ENCODE assay signal across 8 mouse cellular contexts in genomic region chr3:153391451-153391850, GRCm38 (mm10).
DNase-seq lines count a peak whose midpoint lies in the region; ATAC-seq and TF ChIP-seq lines count a peak whose summit lies in the region.
"Not testable (repeated sequence)": the region's sequence is repeated elsewhere in the genome, so short reads cannot be mapped to it uniquely, and the experiment has no call there.

No protein-coding gene starts in this region.

- DNase-seq in ES-E14 (ENCODE audit: low read depth, low spot score), result not testable (repeated sequence)
- peak; percentile 80 for DNase-seq in R1 (ENCODE audit: low read depth, low spot score)
- peak; percentile 18 for DNase-seq in embryonic facial prominence, embryonic 10.5 days (ENCODE audit: low spot score)
- DNase-seq in mesoderm, embryonic 11.5 days (ENCODE audit: low read depth, low spot score), result peak; percentile 41
- DNase-seq in neural tube, embryonic 11.5 days (ENCODE audit: low spot score), result peak; percentile 31
- peak; percentile 23 for DNase-seq in retina, postnatal 1 day

- WGBS in embryonic facial prominence, embryonic 10.5 days, result 72% methylated on average over 1 of the region's 1 CpGs
- 67% methylated on average over 1 of the region's 1 CpGs for WGBS in embryonic facial prominence, embryonic 15.5 days
- 65% methylated on average over 1 of the region's 1 CpGs for WGBS in hindbrain, embryonic 13.5 days
- WGBS in neural tube, embryonic 11.5 days, result 32% methylated on average over 1 of the region's 1 CpGs

- not testable (repeated sequence) for H3K4me1 ChIP-seq in ES-E14 (ENCODE audit: control insufficient read depth in 2 of 2, insufficient read depth in 2 of 2, low read length in 2 of 2, poor library complexity in 1 of 2); embryonic facial prominence, embryonic 10.5 days; embryonic facial prominence, embryonic 15.5 days; hindbrain, embryonic 13.5 days (replicated peaks); neural tube, embryonic 11.5 days (ENCODE audit: control insufficient read depth, insufficient read depth, low read length)

- H3K4me3 ChIP-seq in ES-E14 (ENCODE audit: insufficient read depth in 1 of 2, low read depth in 1 of 2, low read length in 2 of 2, poor library complexity in 1 of 2, severe bottlenecking in 1 of 2); embryonic facial prominence, embryonic 10.5 days; embryonic facial prominence, embryonic 15.5 days (replicated peaks); hindbrain, embryonic 13.5 days; neural tube, embryonic 11.5 days (ENCODE audit: low read depth, low read length): not testable (repeated sequence)

- not testable (repeated sequence) for H3K9me3 ChIP-seq in ES-E14 (ENCODE audit: control insufficient read depth, insufficient read depth, low read depth, low read length); embryonic facial prominence, embryonic 10.5 days; embryonic facial prominence, embryonic 15.5 days (replicated peaks); hindbrain, embryonic 13.5 days; neural tube, embryonic 11.5 days (ENCODE audit: control insufficient read depth, low read length)

- peak overlapping the region; percentile 81; the same call in 1 of the 2 replicates for H3K27ac ChIP-seq in ES-E14 (ENCODE audit: insufficient read depth, low read depth, low read length, poor library complexity, severe bottlenecking)
- not testable (repeated sequence) for H3K27ac ChIP-seq in embryonic facial prominence, embryonic 10.5 days (replicated peaks); embryonic facial prominence, embryonic 15.5 days (replicated peaks); hindbrain, embryonic 13.5 days; neural tube, embryonic 11.5 days (ENCODE audit: low read depth, low read length)

- in situ Hi-C loops in ES-E14 (cut with MboI; ENCODE audit: low sequenced_read_pairs in 2 of 2, unreplicated experiment in 2 of 2), result not testable (repeated sequence)

- not testable (repeated sequence) for H3K4me2 ChIP-seq in embryonic facial prominence, embryonic 15.5 days (replicated peaks); hindbrain, embryonic 13.5 days; neural tube, embryonic 11.5 days (ENCODE audit: low read depth)

- H3K36me3 ChIP-seq in ES-E14 (ENCODE audit: control insufficient read depth, insufficient read depth, low read length, poor library complexity, severe bottlenecking); embryonic facial prominence, embryonic 10.5 days (replicated peaks); embryonic facial prominence, embryonic 15.5 days; hindbrain, embryonic 13.5 days; neural tube, embryonic 11.5 days (ENCODE audit: control insufficient read depth, insufficient read depth, low read length): not testable (repeated sequence)

- H3K9ac ChIP-seq in ES-E14 (ENCODE audit: insufficient read depth, low read depth, low read length, poor library complexity, severe bottlenecking); embryonic facial prominence, embryonic 15.5 days; hindbrain, embryonic 13.5 days; neural tube, embryonic 11.5 days (ENCODE audit: low read length): not testable (repeated sequence)

- ATAC-seq in embryonic facial prominence, embryonic 15.5 days (ENCODE audit: insufficient number of reproducible peaks, low FRiP score, low TSS enrichment, low read depth), result peak; percentile 57
- ATAC-seq in hindbrain, embryonic 13.5 days (ENCODE audit: low FRiP score), result peak; percentile 49; the same call in 1 of the 2 replicates
- not testable (repeated sequence) for ATAC-seq in neural tube, embryonic 11.5 days (ENCODE audit: insufficient read depth, low FRiP score, low TSS enrichment)

- H3K27me3 ChIP-seq in embryonic facial prominence, embryonic 10.5 days (replicated peaks; ENCODE audit: low read depth, poor library complexity, severe bottlenecking); embryonic facial prominence, embryonic 15.5 days; hindbrain, embryonic 13.5 days; neural tube, embryonic 11.5 days (ENCODE audit: control insufficient read depth, insufficient read depth, low read length): not testable (repeated sequence)

TF ChIP-seq in ES-E14, 5 proteins besides CTCF, POLR2A, EP300 and RAD21:
- 0 out of 2 replicates have a peak, but pooled peaks have one; percentile 32 for TF ChIP-seq MAFK (IDR thresholded peaks at IDR 0.05; ENCODE audit: insufficient read depth, low read depth, low read length)
